Mouse (Mus musculus): ENCODE measurements at regions not wholly inside any gene's neighbourhood (a gene's known extent, or its start where the extent isn't known, plus 50 kb on each side); places are given as distances from the start of the nearest gene placed in this dataset.

DNA sequence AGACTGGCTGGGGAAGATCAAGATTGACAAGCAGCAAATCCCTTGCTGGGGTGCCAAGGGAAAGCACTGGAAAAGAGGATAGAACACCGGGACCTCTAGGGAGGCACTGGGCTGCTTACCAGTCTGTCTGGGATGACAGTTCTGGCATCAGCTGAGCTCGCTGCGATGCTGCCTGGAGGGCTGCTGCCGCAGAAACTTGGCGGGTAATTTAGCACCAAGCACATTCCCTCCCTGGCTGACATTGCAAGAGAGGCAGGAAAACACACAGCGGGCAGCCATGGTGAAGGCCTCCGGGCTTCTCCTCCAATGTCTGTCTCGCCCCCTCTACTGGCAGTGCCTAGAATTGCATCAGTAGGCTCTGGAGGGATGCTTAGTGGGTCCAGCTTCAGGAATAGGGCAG lies 51.0 kb upstream of the Slc35b3 start:
- TF ChIP-seq CTCF (IDR thresholded peaks at IDR 0.05; ENCODE audit: low read depth) (peak; percentile 92), EP300 (IDR thresholded peaks at IDR 0.05; ENCODE audit: low read depth) (no peak)
